Mouse (Mus musculus) thymus, adult 2 months (tissue): ENCODE results near the gene 1600002K03Rik. TPM values are rescaled to one million over a fixed set of nuclear protein-coding genes. Genes with fewer than 3 reads are reported as not detected.
"Not testable (repeated sequence)": the region's sequence is repeated elsewhere in the genome, so short reads cannot be mapped to it uniquely, and the experiment has no call there.

Experiments used
- DNase-seq: peaks from one replicate; pipeline ENCODE4 v3.0.0; 2021
- H3K27ac ChIP-seq: fragments of 200-500 bp; 2 replicates; pipeline ENCODE4 v1.5.1; 2012; ENCODE audit warnings: low read length, control low read depth; ENCODE audit not compliant: control insufficient read depth, insufficient read depth
- H3K27me3 ChIP-seq: fragments of 200-500 bp; 2 replicates; pipeline ENCODE4 v1.6.1; 2012; ENCODE audit warnings: mild to moderate bottlenecking, low read length, moderate library complexity, mixed read lengths; ENCODE audit not compliant: control insufficient read depth, insufficient read depth
- H3K36me3 ChIP-seq: fragments of 200-500 bp; 2 replicates; pipeline ENCODE4 v1.6.1; 2012; ENCODE audit warnings: mild to moderate bottlenecking, low read length, moderate library complexity; ENCODE audit not compliant: control insufficient read depth, insufficient read depth
- H3K4me1 ChIP-seq: fragments of 200-500 bp; replicated peaks from 2 replicates; pipeline ENCODE4 v1.6.1; 2012; ENCODE audit warnings: low read length; ENCODE audit not compliant: control insufficient read depth, insufficient read depth
- H3K4me3 ChIP-seq: fragments of 200-500 bp; 2 replicates; pipeline ENCODE4 v1.5.1; 2012; ENCODE audit warnings: mild to moderate bottlenecking, low read length, control low read depth, moderate library complexity; ENCODE audit not compliant: control insufficient read depth, insufficient read depth
- CTCF ChIP-seq: fragments of 200-500 bp; IDR thresholded peaks from 2 replicates; pipeline ENCODE4 v1.5.1; 2012; ENCODE audit warnings: mild to moderate bottlenecking, control low read depth, low read length, moderate library complexity, borderline replicate concordance; ENCODE audit not compliant: control insufficient read depth, poor library complexity, insufficient read depth; ENCODE audit errors: extremely low read depth
- POLR2A ChIP-seq: fragments of 200-500 bp; IDR thresholded peaks from 2 replicates; pipeline ENCODE4 v1.6.1; 2012; ENCODE audit warnings: mild to moderate bottlenecking, low read length, control low read depth, moderate library complexity; ENCODE audit not compliant: control insufficient read depth, poor library complexity, insufficient read depth; ENCODE audit errors: extremely low read depth
- WGBS: fragments of 180-500 bp; shearing (Covaris S2); methylation state at CpG from one replicate; pipeline ENCODE4 v1.1.7; 2018; 5-methylcytosine and 5-hydroxymethylcytosine counted together
- polyA plus RNA-seq: library from polyadenylated mRNA; depleted of rRNA; stranded (reverse); fragments of >200 nt; gene quantifications from 2 replicates; pipeline ENCODE4 v1.2.3, GENCODE M21; 2012; rRNA removed

1600002K03Rik gene
- polyA plus RNA-seq, 1 experiment: 14.8 TPM

- DNase-seq: no peak
- Histone ChIP-seq H3K27me3 (no peaks in the 10 kb centered on the region), H3K27ac (no peak overlapping the region), H3K4me1 (peaks cover 3% of the 10 kb centered on the region; the same call in 1 of the 2 replicates), H3K4me3 (no peak overlapping the region), H3K36me3 (no peaks in the 10 kb centered on the region)
- 73% methylated on average over 16 of the region's 16 CpGs for WGBS
- TF ChIP-seq POLR2A (no peak), CTCF (no peak)
Measured at GRCm38 (mm10) chr10:80215048-80215772, 42.5 kb downstream of the 1600002K03Rik start.

- TF ChIP-seq POLR2A (no peak), CTCF (no peak)
- no peaks in the 10 kb centered on the region for H3K36me3 ChIP-seq
- no peaks in the 10 kb centered on the region for H3K4me1 ChIP-seq
- 72% methylated on average over 9 of the region's 9 CpGs for WGBS
- DNase-seq: no peak
- no peak overlapping the region for H3K27ac ChIP-seq
- H3K4me3 ChIP-seq: no peak overlapping the region
- no peaks in the 10 kb centered on the region for H3K27me3 ChIP-seq
Measured at GRCm38 (mm10) chr10:80220676-80221075, 47.9 kb downstream of the 1600002K03Rik start.

GRCm38 (mm10) chr10:80223137-80223536 is 50.4 kb downstream of the 1600002K03Rik start:
- not testable (repeated sequence) for H3K36me3 ChIP-seq, H3K4me3 ChIP-seq, H3K27ac ChIP-seq, DNase-seq, H3K27me3 ChIP-seq
- peaks cover 16% of the 10 kb centered on the region for H3K4me1 ChIP-seq
- 48% methylated on average over 2 of the region's 2 CpGs for WGBS

Other genes with a start within 250 kb of the 1600002K03Rik start
- 12.5 and 13.5 TPM in 2 replicates for gene Arid3a, start 245.9 kb upstream of the 1600002K03Rik start, polyA plus RNA-seq
- gene Wdr18, start 212.8 kb upstream of the 1600002K03Rik start, polyA plus RNA-seq: 68.1 and 74.5 TPM in 2 replicates
- gene Grin3b, start 202.2 kb upstream of the 1600002K03Rik start, polyA plus RNA-seq: 0.07 and 0.14 TPM in 2 replicates
- 540 and 566 TPM in 2 replicates for gene Tmem259, start 188.6 kb upstream of the 1600002K03Rik start, polyA plus RNA-seq
- 239 and 245 TPM in 2 replicates for gene Cnn2, start 184.4 kb upstream of the 1600002K03Rik start, polyA plus RNA-seq
- 79.5 and 83.5 TPM in 2 replicates for gene Abca7, start 176.4 kb upstream of the 1600002K03Rik start, polyA plus RNA-seq
- 1,362 and 1,504 TPM in 2 replicates for gene Arhgap45, start 156.3 kb upstream of the 1600002K03Rik start, polyA plus RNA-seq
- 211 and 226 TPM in 2 replicates for gene Polr2e, start 133.1 kb upstream of the 1600002K03Rik start, polyA plus RNA-seq
- gene Gpx4, start 125.8 kb upstream of the 1600002K03Rik start, polyA plus RNA-seq: 517 and 598 TPM in 2 replicates
- 127 and 138 TPM in 2 replicates for gene Sbno2, start 67.4 kb upstream of the 1600002K03Rik start, polyA plus RNA-seq
- 265 and 270 TPM in 2 replicates for gene Stk11, start 57.1 kb upstream of the 1600002K03Rik start, polyA plus RNA-seq
- 1,163 and 1,361 TPM in 2 replicates for gene Atp5d, start 34.3 kb upstream of the 1600002K03Rik start, polyA plus RNA-seq
- 34.0 and 37.7 TPM in 2 replicates for gene Cbarp, start 32.1 kb upstream of the 1600002K03Rik start, polyA plus RNA-seq
- gene Midn, start 24.7 kb upstream of the 1600002K03Rik start, polyA plus RNA-seq: 342 and 374 TPM in 2 replicates
- gene Cirbp, start 7.0 kb upstream of the 1600002K03Rik start, polyA plus RNA-seq: 173 and 193 TPM in 2 replicates
- gene Efna2, start 6.5 kb downstream of the 1600002K03Rik start, polyA plus RNA-seq: 3.1 and 3.6 TPM in 2 replicates
- gene Mum1, start 53.5 kb downstream of the 1600002K03Rik start, polyA plus RNA-seq: 111 and 113 TPM in 2 replicates
- gene Ndufs7, start 76.2 kb downstream of the 1600002K03Rik start, polyA plus RNA-seq: 531 and 647 TPM in 2 replicates
- 6.0 and 6.4 TPM in 2 replicates for gene Gamt, start 88.1 kb downstream of the 1600002K03Rik start, polyA plus RNA-seq
- 134 and 166 TPM in 2 replicates for gene Dazap1, start 88.5 kb downstream of the 1600002K03Rik start, polyA plus RNA-seq
- gene Rps15, start 119.5 kb downstream of the 1600002K03Rik start, polyA plus RNA-seq: 2,172 and 2,371 TPM in 2 replicates
- 0.40 and 0.57 TPM in 2 replicates for gene Apc2, start 123.0 kb downstream of the 1600002K03Rik start, polyA plus RNA-seq
- gene 2310011J03Rik, start 147.6 kb downstream of the 1600002K03Rik start, polyA plus RNA-seq: 78.9 and 93.8 TPM in 2 replicates
- gene Pcsk4, start 156.6 kb downstream of the 1600002K03Rik start, polyA plus RNA-seq: 11.7 and 14.1 TPM in 2 replicates
- 2.0 and 3.5 TPM in 2 replicates for gene Reep6, start 157.0 kb downstream of the 1600002K03Rik start, polyA plus RNA-seq
- gene Adamtsl5, start 175.5 kb downstream of the 1600002K03Rik start, polyA plus RNA-seq: 4.6 and 9.0 TPM in 2 replicates
- gene Plk5, start 183.5 kb downstream of the 1600002K03Rik start, polyA plus RNA-seq: 0.17 and 0.22 TPM in 2 replicates
- 34.9 and 38.2 TPM in 2 replicates for gene Mex3d, start 214.7 kb downstream of the 1600002K03Rik start, polyA plus RNA-seq
- 268 and 290 TPM in 2 replicates for gene Mbd3, start 226.6 kb downstream of the 1600002K03Rik start, polyA plus RNA-seq
- gene Uqcr11, start 233.9 kb downstream of the 1600002K03Rik start, polyA plus RNA-seq: 1,246 and 1,699 TPM in 2 replicates